Mouse (Mus musculus): Measurements from ENCODE around the gene Hoxb8.

GRCm38 (mm10) chr11:96298895-96299667, 17.4 kb downstream of the Hoxb8 start:
- no peak for TF ChIP-seq GATA1 (IDR thresholded peaks at IDR 0.05; ENCODE audit: low read length)
- TF ChIP-seq TAL1 (IDR thresholded peaks at IDR 0.05; ENCODE audit: low read length): no peak

Data from erythroblast, embryonic 14.5 days (primary cell).